In the genomic region with DNA sequence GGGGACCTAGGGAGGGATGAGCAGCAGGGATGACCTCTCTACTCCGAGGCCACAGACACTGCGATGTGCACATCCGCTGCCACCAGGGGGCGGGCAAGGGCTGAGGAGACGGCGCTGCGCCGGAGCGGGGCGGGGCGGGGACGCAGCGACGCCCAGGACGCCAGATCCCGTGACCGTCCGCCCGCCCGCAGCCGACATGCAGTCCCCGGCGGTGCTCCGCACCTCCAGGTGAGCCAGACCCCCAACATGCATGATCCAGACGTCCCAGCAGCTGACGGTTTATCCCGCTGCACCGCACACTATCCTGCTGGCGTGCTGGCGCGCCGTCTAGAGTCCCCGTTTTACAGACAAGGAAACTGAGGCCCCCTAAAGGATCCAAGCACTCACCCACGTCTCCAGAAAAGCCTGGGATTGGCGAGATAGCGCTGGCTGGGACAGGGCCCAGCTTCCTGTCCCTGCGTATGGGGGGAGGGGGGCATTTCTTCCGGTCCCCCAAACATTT, we compare ENCODE assay signal across 8 mouse cellular contexts. TPM values are rescaled to one million over a fixed set of nuclear protein-coding genes. Genes with fewer than 3 reads are reported as not detected.
A peak's percentile ranks its signal among the peaks of the same experiment; 100 is the strongest.
DNase-seq lines count a peak whose midpoint lies in the region; ATAC-seq and TF ChIP-seq lines count a peak whose summit lies in the region.

A gene (plus strand): TSS at position 163 of the 502 bp plus-strand sequence.

- H3K9me3 ChIP-seq in hindbrain, postnatal 0 days (ENCODE audit: low read length), result no peaks in the 10 kb centered on the region

- DNase-seq in ZHBTc4 (ENCODE audit: low read depth, low spot score), result peak; percentile 94
- DNase-seq in cerebellum, postnatal 4 days (ENCODE audit: low spot score in 2 of 2), result peak; percentile 86 to 92
- DNase-seq in gastrocnemius, adult 8-10 months (ENCODE audit: low spot score in 2 of 2), result peak; percentile 70 to 75
- peak; percentile 93 for DNase-seq in hindbrain, postnatal 0 days (ENCODE audit: low spot score)
- DNase-seq in left cerebral cortex, postnatal 10 days (ENCODE audit: extremely low spot score in 1 of 2, low spot score in 2 of 2), result peak; percentile 71 to 93
- DNase-seq in right cerebral cortex, postnatal 10 days (ENCODE audit: low spot score in 2 of 2), result peak; percentile 86 to 91
- DNase-seq in urinary bladder, postnatal 25 days (ENCODE audit: low spot score), result peak; percentile 91

- H3K9ac ChIP-seq in hindbrain, postnatal 0 days (replicated peaks; ENCODE audit: low read length), result peak within 1 kb of the TSS; percentile 73

- H3K27ac ChIP-seq in hindbrain, postnatal 0 days, result no peak within 1 kb of the TSS

- H3K36me3 ChIP-seq in hindbrain, postnatal 0 days (ENCODE audit: insufficient read depth, low read length), result 0 out of 2 replicates have a peak, but pooled peaks cover 7% of the 10 kb centered on the region

- H3K4me1 ChIP-seq in hindbrain, postnatal 0 days (ENCODE audit: insufficient read depth, low read length), result no peaks in the 10 kb centered on the region; the same call in 1 of the 2 replicates

- peak within 1 kb of the TSS; percentile 93 for H3K4me2 ChIP-seq in hindbrain, postnatal 0 days (ENCODE audit: low read depth, low read length)

- peak; percentile 89 for ATAC-seq in hindbrain, postnatal 0 days
- ATAC-seq in megakaryocyte progenitor cell, adult 5-6 weeks (replicated peaks; ENCODE audit: poor library complexity), result peak; percentile 95

- peak; percentile 82 for TF ChIP-seq CTCF in hindbrain, postnatal 0 days (IDR thresholded peaks at IDR 0.05; ENCODE audit: low read depth)

- peaks cover 3% of the 10 kb centered on the region for H3K27me3 ChIP-seq in hindbrain, postnatal 0 days (ENCODE audit: insufficient read depth, low read length)

- 0% methylated on average over 38 of the region's 38 CpGs for WGBS in hindbrain, postnatal 0 days

- intact Hi-C loops in left cerebral cortex, postnatal 10 days (cut with DNase I), result no loop called here

- peak within 1 kb of the TSS; percentile 66 for H3K4me3 ChIP-seq in hindbrain, postnatal 0 days (ENCODE audit: low read length)

RNA-seq across cellular contexts. Expression of the gene that starts here (rescaled TPM):
- total RNA-seq in gastrocnemius, adult 8-10 months (2022), result 1 to 10 TPM; 4.3 to 8.4 (median 5.4) TPM
- 3.8 and 6.3 TPM in 2 replicates for total RNA-seq in hindbrain, postnatal 0 days (2014; rRNA removed)
- polyA plus RNA-seq in hindbrain, postnatal 0 days (2015; fragmentation: Nextera tagmentation; extraction: Ambion mirVana), result 5.5 and 6.5 TPM in 2 replicates
- 10 to 100 TPM in 1 of 2 experiments, 1 to 10 TPM in 1; 9.4 to 10.1 TPM for total RNA-seq in left cerebral cortex, postnatal 10 days (2021)
- total RNA-seq in megakaryocyte progenitor cell, adult 5-6 weeks (2015), result 5.6 and 8.3 TPM in 2 replicates
- total RNA-seq in megakaryocyte progenitor cell, adult 5-6 weeks (2017), result 4.4 and 7.4 TPM in 2 replicates
